Mouse (Mus musculus): ENCODE measurements at regions not wholly inside any gene's neighbourhood (a gene's known extent, or its start where the extent isn't known, plus 50 kb on each side); places are given as distances from the start of the nearest gene placed in this dataset.

GRCm38 (mm10) chr5:51329142-51329541, 238.4 kb downstream of the Ppargc1a start:
- TF ChIP-seq CTCF (IDR thresholded peaks at IDR 0.05; ENCODE audit: borderline replicate concordance, insufficient read depth, low read length) (no peak), POLR2A (IDR thresholded peaks at IDR 0.05; ENCODE audit: low read depth, low read length) (no peak)

Data from embryonic fibroblast, embryonic 13.5 days (primary cell).